Mouse (Mus musculus): ENCODE data around the gene Tmtc1. TPM values are rescaled to one million over a fixed set of nuclear protein-coding genes. Genes with fewer than 3 reads are reported as not detected.

Gene Tmtc1
- polyA plus RNA-seq (2014; fragmentation: Illumina TruSeq; extraction: RNeasy Lipid Tissue Mini Kit (QIAGEN cat#74804); ENCODE audit: low read depth, low replicate concordance): 0.40 TPM

DNA sequence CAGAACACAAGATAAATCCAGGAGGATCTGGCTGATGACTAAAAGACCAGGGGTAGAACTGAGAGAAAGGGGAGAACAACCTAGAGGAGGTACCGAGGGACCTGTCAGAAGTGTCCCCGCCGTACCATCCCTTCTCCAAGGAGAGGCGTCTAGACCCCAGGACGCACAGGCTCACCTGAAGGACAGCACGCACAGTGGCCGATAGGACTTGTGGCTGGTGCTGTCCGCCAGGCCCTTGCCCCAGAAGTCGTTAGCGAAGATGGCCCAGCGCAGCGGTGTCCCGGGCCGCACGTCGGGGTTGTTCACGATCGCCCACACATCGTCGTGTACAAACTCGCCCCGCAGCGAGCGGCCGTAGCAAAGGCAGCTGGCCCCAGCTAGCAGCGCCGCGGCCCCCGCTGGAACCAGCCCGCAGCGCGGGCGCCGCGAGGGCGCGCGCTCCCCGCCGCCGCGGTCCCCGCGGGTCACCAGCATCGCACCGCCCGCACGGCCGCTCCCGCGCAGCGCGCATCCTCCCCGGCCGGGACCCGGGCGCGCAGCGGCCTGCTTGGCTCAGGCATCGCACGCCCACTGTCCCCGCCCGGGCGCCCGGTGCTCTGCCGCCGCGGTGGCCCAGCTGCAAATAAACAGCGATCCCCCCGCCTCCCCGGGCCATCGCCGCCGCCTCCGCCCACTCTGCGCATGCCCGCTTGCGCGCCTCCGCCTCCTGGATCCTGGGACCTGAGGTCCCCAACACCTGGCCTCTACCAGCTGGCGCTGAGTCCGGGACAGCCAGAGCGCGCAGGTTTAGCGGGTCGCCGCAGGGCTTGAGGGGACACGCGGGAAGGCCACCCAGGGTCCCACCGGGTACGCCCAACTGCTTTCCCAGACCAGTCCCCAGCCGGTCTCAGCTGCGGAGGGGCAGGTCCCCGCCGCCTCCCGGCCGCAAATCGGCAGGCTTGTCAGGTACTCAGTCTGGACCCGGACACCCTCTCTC is at the start of gene Tmtc1:
Tmtc1 (minus strand) TSS at position 664 of the 976 bp plus-strand sequence.

DNA sequence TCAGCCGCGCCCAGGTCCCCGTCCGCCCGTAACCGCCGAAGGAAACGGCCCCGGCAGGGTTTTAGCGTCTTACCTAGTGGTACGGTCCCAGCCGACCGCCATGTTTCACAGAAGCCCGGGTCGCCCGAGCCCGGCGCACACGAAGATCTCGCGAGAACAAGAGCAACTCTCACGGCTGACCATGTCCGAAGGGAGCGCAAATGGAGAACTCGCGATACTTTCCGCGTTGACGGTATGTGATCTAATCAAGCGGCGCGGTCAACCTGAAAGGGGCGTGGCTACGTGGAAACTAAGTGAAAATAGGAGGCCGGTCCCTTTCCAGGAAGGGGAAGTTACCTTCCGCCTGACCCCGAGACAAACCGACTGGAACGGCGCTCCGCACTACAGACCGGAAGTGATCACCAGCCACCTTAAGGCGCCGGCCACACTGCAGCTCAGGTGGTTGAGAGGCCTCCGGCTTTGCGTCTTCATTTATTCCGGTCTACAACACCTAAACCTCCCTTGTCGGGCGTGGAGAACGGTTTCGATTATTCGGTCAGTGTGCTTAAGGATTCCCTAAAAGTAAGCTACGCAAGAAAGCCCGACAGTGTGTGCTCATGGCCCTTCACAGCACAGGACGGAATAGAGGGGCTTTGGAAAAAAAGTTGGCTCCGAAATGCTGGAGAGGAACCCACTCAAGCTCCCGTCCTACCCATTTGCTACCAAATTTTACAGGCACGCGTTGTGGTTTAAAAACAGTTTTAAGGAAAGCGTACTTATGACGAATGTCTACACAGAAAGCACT is 232.1 kb downstream of the Tmtc1 start, which contains the start of gene Ergic2:
Ergic2 (minus strand) TSS at position 478 of the 784 bp plus-strand sequence.

Other genes starting within 250 kb of the Tmtc1 start
- gene Ergic2, start 232.0 kb downstream of the Tmtc1 start, polyA plus RNA-seq (2014; fragmentation: Illumina TruSeq; extraction: RNeasy Lipid Tissue Mini Kit (QIAGEN cat#74804); ENCODE audit: low read depth, low replicate concordance): 172 TPM